Mouse (Mus musculus) neural tube, embryonic 12.5 days (tissue): ENCODE measurements around the gene Sipa1l3. TPM values are rescaled to one million over a fixed set of nuclear protein-coding genes. Genes with fewer than 3 reads are reported as not detected.

Experiments
- ATAC-seq: fragments of 200-750 bp; cut with Nextera tagmentation; 2 replicates; pipeline ENCODE4 v1.8.0; 2017; ENCODE audit warnings: low read depth, mild to moderate bottlenecking, moderate TSS enrichment, moderate library complexity; ENCODE audit not compliant: low FRiP score
- H3K27ac ChIP-seq: fragments of 300-500 bp; sonication (generic); 2 replicates; pipeline ENCODE4 v1.5.1; 2016
- H3K27me3 ChIP-seq: fragments of 300-500 bp; sonication (generic); replicated peaks from 2 replicates; pipeline ENCODE4 v1.6.1; 2016; ENCODE audit warnings: mild to moderate bottlenecking
- H3K36me3 ChIP-seq: fragments of 300-500 bp; sonication (generic); 2 replicates; pipeline ENCODE4 v1.6.1; 2016; ENCODE audit warnings: mild to moderate bottlenecking
- H3K4me1 ChIP-seq: fragments of 300-500 bp; sonication (generic); 2 replicates; pipeline ENCODE4 v1.6.1; 2016
- H3K4me2 ChIP-seq: fragments of 300-500 bp; sonication (generic); replicated peaks from 2 replicates; pipeline ENCODE4 v1.6.1; 2016; ENCODE audit warnings: mild to moderate bottlenecking
- H3K4me3 ChIP-seq: fragments of 300-500 bp; sonication (generic); 2 replicates; pipeline ENCODE4 v1.5.1; 2016
- H3K9ac ChIP-seq: fragments of 300-500 bp; sonication (generic); 2 replicates; pipeline ENCODE4 v1.6.1; 2016; ENCODE audit warnings: mild to moderate bottlenecking
- H3K9me3 ChIP-seq: fragments of 300-500 bp; sonication (generic); 2 replicates; pipeline ENCODE4 v1.6.1; 2016; ENCODE audit warnings: mild to moderate bottlenecking
- WGBS: fragments of 180-500 bp; shearing (Covaris S2); methylation state at CpG from one replicate; pipeline ENCODE4 v1.1.7; 2016; 5-methylcytosine and 5-hydroxymethylcytosine counted together
- polyA plus RNA-seq: library from polyadenylated mRNA; unstranded; fragments of >200 nt; fragmentation: Nextera tagmentation; extraction: Ambion mirVana; gene quantifications from 2 replicates; pipeline ENCODE4 v1.2.1, GENCODE M21; 2016

The Sipa1l3 gene
- polyA plus RNA-seq, result 10.8 and 11.8 TPM in 2 replicates

GRCm38 (mm10) chr7:29518421-29519210 is at the start of gene Sipa1l3:
Gene Sipa1l3 (minus strand): TSS chr7:29518641.
- no peaks in the 10 kb centered on the region for H3K9me3 ChIP-seq
- peak; percentile 98 for ATAC-seq
- no peaks in the 10 kb centered on the region for H3K27me3 ChIP-seq
- under 1% methylated on average over 88 of the region's 88 CpGs for WGBS
- H3K4me2 ChIP-seq, result peak within 1 kb of the TSS; percentile 82
- H3K9ac ChIP-seq, result peak within 1 kb of the TSS; percentile 78
- peak within 1 kb of the TSS; percentile 28; the same call in 1 of the 2 replicates for H3K27ac ChIP-seq
- peaks cover 25% of the 10 kb centered on the region for H3K4me1 ChIP-seq
- H3K36me3 ChIP-seq, result no peaks in the 10 kb centered on the region
- peak within 1 kb of the TSS; percentile 89 for H3K4me3 ChIP-seq

GRCm38 (mm10) chr7:29563006-29563405 is 44.6 kb upstream of the Sipa1l3 start:
- H3K27ac ChIP-seq, result no peak overlapping the region
- no peak overlapping the region for H3K9ac ChIP-seq
- no peaks in the 10 kb centered on the region for H3K36me3 ChIP-seq
- H3K9me3 ChIP-seq, result no peaks in the 10 kb centered on the region
- H3K4me3 ChIP-seq, result no peak overlapping the region
- H3K27me3 ChIP-seq, result no peaks in the 10 kb centered on the region
- no peak overlapping the region for H3K4me2 ChIP-seq
- 92% methylated on average over 10 of the region's 10 CpGs for WGBS
- H3K4me1 ChIP-seq, result no peaks in the 10 kb centered on the region
- ATAC-seq, result no peak

DNA sequence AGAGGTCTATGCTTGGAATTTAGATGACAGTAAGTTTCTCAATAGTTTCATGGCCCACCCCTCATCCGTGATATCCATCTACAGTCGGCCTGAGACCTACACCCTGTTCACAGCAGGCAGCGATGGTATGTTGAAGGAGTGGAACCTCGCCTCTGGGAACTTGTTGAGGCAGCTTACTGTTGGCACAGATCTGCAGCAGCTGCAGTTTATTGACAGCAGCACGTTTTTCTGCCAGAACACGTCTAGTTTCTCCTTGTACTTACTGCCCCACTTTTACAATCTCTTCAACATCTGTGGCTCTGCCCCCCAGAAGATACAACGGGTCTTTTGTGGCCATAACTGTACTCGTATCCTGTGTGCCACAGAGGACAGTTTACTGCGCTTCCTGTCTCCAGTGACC is 42.6 kb upstream of the Sipa1l3 start:
- H3K36me3 ChIP-seq, result no peaks in the 10 kb centered on the region
- H3K4me1 ChIP-seq, result no peaks in the 10 kb centered on the region

DNA sequence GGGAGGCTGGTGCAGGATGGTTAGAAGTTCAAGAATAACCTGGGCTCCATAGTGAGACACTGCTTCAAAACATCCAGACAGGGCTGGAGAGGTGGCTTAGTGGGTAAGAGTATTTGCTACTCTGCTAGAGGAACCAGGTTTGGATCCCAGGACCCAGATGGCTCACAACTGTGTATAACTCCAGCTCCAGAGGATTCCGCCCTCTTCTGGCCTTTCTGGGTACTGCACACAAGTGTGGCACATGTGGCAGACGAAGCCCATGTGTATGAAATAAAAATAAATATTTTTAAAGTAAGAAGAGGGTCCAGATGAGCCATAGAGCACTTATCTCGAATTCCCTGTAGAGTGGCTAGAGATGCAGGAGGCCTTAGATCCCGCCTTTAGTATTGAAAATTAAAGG is 40.8 kb upstream of the Sipa1l3 start:
- H3K36me3 ChIP-seq, result no peaks in the 10 kb centered on the region
- H3K27me3 ChIP-seq, result no peaks in the 10 kb centered on the region
- no peak overlapping the region for H3K4me3 ChIP-seq
- H3K4me2 ChIP-seq, result no peak overlapping the region
- H3K9me3 ChIP-seq, result no peaks in the 10 kb centered on the region
- 68% methylated on average over 4 of the region's 4 CpGs for WGBS
- ATAC-seq, result no peak
- no peak overlapping the region for H3K27ac ChIP-seq
- no peak overlapping the region for H3K9ac ChIP-seq
- no peaks in the 10 kb centered on the region for H3K4me1 ChIP-seq

More for the DNA sequence above, 42.6 kb upstream of the Sipa1l3 start:
- Histone ChIP-seq H3K9ac (no peak overlapping the region), H3K27me3 (no peaks in the 10 kb centered on the region), H3K4me3 (no peak overlapping the region), H3K9me3 (no peaks in the 10 kb centered on the region), H3K27ac (no peak overlapping the region), H3K4me2 (no peak overlapping the region)
- ATAC-seq, result no peak
- WGBS, result 78% methylated on average over 9 of the region's 9 CpGs

DNA sequence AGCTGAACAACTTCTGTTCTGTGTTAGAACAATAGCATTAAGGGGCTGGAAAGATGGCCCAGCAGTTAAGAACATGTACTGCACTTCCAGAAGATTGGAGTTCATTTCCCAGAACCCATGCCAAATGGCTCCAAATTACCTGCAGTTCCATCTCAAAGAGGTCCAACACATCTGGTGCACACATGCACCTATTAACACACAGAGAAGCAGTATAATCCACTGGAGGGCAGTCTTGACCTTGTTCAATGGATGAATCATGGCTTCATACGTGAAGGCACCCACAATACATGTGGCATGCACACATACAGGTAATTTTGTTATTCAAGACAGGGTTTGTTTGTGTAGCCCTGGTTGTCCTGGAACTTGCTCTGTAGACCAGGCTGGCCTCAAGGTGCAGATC is 40.3 kb upstream of the Sipa1l3 start:
- Histone ChIP-seq H3K4me1 (no peaks in the 10 kb centered on the region), H3K36me3 (no peaks in the 10 kb centered on the region), H3K27ac (no peak overlapping the region), H3K27me3 (no peaks in the 10 kb centered on the region), H3K4me3 (no peak overlapping the region), H3K9ac (no peak overlapping the region), H3K4me2 (no peak overlapping the region), H3K9me3 (0 out of 2 replicates have a peak, but pooled peaks cover under 1% of the 10 kb centered on the region)
- no peak for ATAC-seq
- 88% methylated on average over 1 of the region's 1 CpGs for WGBS

DNA sequence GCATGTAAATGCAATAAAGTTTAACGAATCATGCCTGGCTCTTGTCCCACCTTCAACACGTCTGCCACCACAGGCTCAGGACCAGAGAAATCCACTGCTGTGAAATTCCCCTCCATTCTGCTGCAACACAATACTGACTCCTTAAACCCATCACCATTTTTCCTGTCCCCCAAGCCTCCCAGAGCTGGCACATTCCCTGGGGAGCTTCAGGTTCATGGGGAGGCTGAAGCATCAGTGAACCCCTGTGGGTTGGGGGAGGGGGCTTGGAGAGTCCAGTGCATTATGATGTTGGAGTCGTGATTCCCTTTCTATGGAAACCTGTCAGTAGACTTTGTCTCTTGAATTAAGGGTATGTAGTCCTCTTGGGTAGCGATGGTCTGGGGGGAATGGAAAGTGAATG is 37.8 kb upstream of the Sipa1l3 start:
- Histone ChIP-seq H3K9me3 (0 out of 2 replicates have a peak, but pooled peaks cover 4% of the 10 kb centered on the region), H3K36me3 (no peaks in the 10 kb centered on the region), H3K27ac (no peak overlapping the region), H3K4me1 (no peaks in the 10 kb centered on the region), H3K9ac (no peak overlapping the region), H3K27me3 (no peaks in the 10 kb centered on the region), H3K4me2 (no peak overlapping the region), H3K4me3 (no peak overlapping the region)
- 80% methylated on average over 4 of the region's 4 CpGs for WGBS
- ATAC-seq, result no peak

DNA sequence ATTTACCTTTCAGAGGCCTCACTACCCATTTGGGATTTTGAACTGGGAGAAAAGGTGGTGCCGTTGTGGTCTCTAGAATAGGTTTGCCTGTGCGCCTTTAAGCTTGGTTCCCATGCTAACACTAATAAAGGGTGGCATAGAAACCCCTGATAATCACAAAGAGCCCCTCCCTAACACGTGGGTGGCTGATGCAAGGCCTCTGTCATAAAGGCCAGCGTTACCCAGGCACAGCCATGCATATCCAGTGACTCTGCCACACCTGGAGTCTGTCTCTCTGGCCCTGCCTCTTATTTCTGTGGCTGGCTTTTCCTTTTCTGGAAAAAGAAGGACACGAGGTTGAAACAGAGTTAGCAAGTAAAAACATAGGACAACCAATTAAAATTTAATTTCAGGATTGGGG is 37.1 kb upstream of the Sipa1l3 start:
- Histone ChIP-seq H3K36me3 (no peaks in the 10 kb centered on the region), H3K4me1 (no peaks in the 10 kb centered on the region), H3K9me3 (0 out of 2 replicates have a peak, but pooled peaks cover 4% of the 10 kb centered on the region), H3K4me3 (no peak overlapping the region), H3K27me3 (no peaks in the 10 kb centered on the region), H3K9ac (no peak overlapping the region), H3K27ac (no peak overlapping the region), H3K4me2 (no peak overlapping the region)
- no peak for ATAC-seq
- 77% methylated on average over 5 of the region's 5 CpGs for WGBS

DNA sequence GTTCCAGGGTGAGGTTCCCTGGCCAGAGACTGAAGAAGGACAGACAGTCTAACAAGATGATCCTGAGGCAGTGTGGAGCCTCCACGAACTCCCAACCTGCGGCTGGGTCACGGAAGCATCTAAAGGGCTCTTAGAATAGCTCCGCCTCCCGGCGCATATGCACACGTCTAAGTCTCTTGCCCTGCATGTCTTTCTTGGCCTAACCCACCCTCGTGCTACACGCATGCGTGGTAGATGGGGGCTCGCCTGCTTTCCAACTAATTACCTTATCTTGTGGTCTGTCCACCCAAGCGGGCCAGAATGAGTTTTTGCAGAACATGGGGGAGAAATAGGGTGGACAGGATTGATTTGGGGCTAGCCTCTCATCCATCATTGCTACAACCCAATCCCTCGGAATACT is 36.6 kb upstream of the Sipa1l3 start:
- Histone ChIP-seq H3K4me1 (no peaks in the 10 kb centered on the region), H3K4me3 (no peak overlapping the region), H3K27me3 (no peaks in the 10 kb centered on the region), H3K36me3 (no peaks in the 10 kb centered on the region), H3K9ac (no peak overlapping the region), H3K4me2 (no peak overlapping the region), H3K27ac (no peak overlapping the region), H3K9me3 (0 out of 2 replicates have a peak, but pooled peaks cover 4% of the 10 kb centered on the region)
- ATAC-seq, result no peak
- 92% methylated on average over 13 of the region's 13 CpGs for WGBS

- Histone ChIP-seq H3K4me2 (no peak overlapping the region), H3K27me3 (no peaks in the 10 kb centered on the region), H3K9me3 (0 out of 2 replicates have a peak, but pooled peaks cover 4% of the 10 kb centered on the region), H3K9ac (no peak overlapping the region), H3K4me3 (no peak overlapping the region), H3K27ac (no peak overlapping the region), H3K4me1 (no peaks in the 10 kb centered on the region), H3K36me3 (no peaks in the 10 kb centered on the region)
- WGBS, result 59% methylated on average over 3 of the region's 3 CpGs
- ATAC-seq, result no peak
These were observed 32.2 kb upstream of the Sipa1l3 start for GRCm38 (mm10) chr7:29550691-29551090.

- 85% methylated on average over 4 of the region's 4 CpGs for WGBS
- Histone ChIP-seq H3K27ac (no peak overlapping the region), H3K27me3 (no peaks in the 10 kb centered on the region), H3K9me3 (0 out of 2 replicates have a peak, but pooled peaks cover 4% of the 10 kb centered on the region), H3K36me3 (no peaks in the 10 kb centered on the region), H3K4me3 (no peak overlapping the region), H3K9ac (no peak overlapping the region), H3K4me1 (no peaks in the 10 kb centered on the region), H3K4me2 (no peak overlapping the region)
- ATAC-seq, result no peak
These were observed 23.2 kb upstream of the Sipa1l3 start for GRCm38 (mm10) chr7:29541608-29542007.

GRCm38 (mm10) chr7:29541186-29541585 is 22.7 kb upstream of the Sipa1l3 start:
- Histone ChIP-seq H3K4me3 (no peak overlapping the region), H3K4me1 (no peaks in the 10 kb centered on the region), H3K27me3 (no peaks in the 10 kb centered on the region), H3K27ac (no peak overlapping the region), H3K9me3 (0 out of 2 replicates have a peak, but pooled peaks cover 4% of the 10 kb centered on the region), H3K4me2 (no peak overlapping the region), H3K9ac (no peak overlapping the region), H3K36me3 (no peaks in the 10 kb centered on the region)
- WGBS, result 92% methylated on average over 5 of the region's 5 CpGs
- no peak for ATAC-seq

GRCm38 (mm10) chr7:29540631-29541030 is 22.2 kb upstream of the Sipa1l3 start:
- ATAC-seq, result no peak
- Histone ChIP-seq H3K4me3 (no peak overlapping the region), H3K36me3 (no peaks in the 10 kb centered on the region), H3K4me1 (no peaks in the 10 kb centered on the region), H3K9ac (no peak overlapping the region), H3K9me3 (0 out of 2 replicates have a peak, but pooled peaks cover 4% of the 10 kb centered on the region), H3K27me3 (no peaks in the 10 kb centered on the region), H3K4me2 (no peak overlapping the region), H3K27ac (no peak overlapping the region)
- WGBS, result 89% methylated on average over 7 of the region's 7 CpGs

- WGBS, result 3% methylated on average over 5 of the region's 5 CpGs
- H3K9me3 ChIP-seq, result no peaks in the 10 kb centered on the region
- H3K36me3 ChIP-seq, result no peaks in the 10 kb centered on the region
- no peak overlapping the region for H3K27ac ChIP-seq
- H3K4me3 ChIP-seq, result no peak overlapping the region
- 0 out of 2 replicates have a peak, but pooled peaks cover 4% of the 10 kb centered on the region for H3K4me1 ChIP-seq
- H3K27me3 ChIP-seq, result no peaks in the 10 kb centered on the region
- no peak for ATAC-seq
- no peak overlapping the region for H3K4me2 ChIP-seq
- no peak overlapping the region for H3K9ac ChIP-seq
These were observed 5.3 kb upstream of the Sipa1l3 start for GRCm38 (mm10) chr7:29523700-29524099.
